Mouse (Mus musculus): ENCODE measurements at regions not wholly inside any gene's neighbourhood (a gene's known extent, or its start where the extent isn't known, plus 50 kb on each side); places are given as distances from the start of the nearest gene placed in this dataset.

DNA sequence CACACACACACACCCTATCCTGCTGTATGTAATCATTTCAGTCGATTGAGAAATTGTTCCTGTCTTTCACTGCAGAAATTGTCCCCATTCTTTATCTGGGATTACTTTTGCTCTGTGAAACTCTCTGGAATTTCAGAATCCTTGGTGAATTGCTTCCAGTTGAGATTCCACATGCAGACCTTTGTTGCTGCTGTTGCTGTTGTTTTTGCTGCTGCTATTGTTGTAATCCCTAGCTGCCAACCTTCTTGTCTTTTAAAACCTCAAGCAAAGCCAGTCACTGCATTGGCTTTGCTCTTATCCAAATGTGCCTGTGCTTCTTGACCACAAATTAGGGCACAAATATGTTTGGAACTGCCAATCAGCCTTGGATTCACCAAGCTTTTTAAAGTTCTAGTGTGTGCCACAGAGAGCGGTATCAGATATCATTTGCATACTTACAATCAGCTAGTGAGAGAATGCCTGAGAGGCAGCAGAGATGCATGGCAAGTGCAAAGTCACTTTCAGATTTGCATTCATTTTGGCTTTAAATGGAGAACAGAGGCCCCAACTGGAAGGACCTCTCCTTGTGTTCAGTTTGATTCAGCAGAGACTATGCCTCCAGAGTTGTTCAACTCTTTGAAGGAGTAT is 1187.0 kb upstream of the Map3k7 start:
- no peaks in the 10 kb centered on the region for H3K27me3 ChIP-seq (ENCODE audit: control insufficient read depth, insufficient read depth, insufficient read length)
- no peak overlapping the region for H3K4me3 ChIP-seq (ENCODE audit: insufficient read depth, poor library complexity, severe bottlenecking)
- H3K36me3 ChIP-seq (ENCODE audit: control insufficient read depth, insufficient read depth) = no peaks in the 10 kb centered on the region
- H3K79me3 ChIP-seq (ENCODE audit: low read depth) = no peaks in the 10 kb centered on the region
- H3K79me2 ChIP-seq (ENCODE audit: control insufficient read depth, insufficient read depth) = no peaks in the 10 kb centered on the region
- H3ac ChIP-seq (ENCODE audit: control insufficient read depth, insufficient read length, low read depth) = no peak overlapping the region
- no peak for TF ChIP-seq CEBPB (IDR thresholded peaks at IDR 0.05; ENCODE audit: low read depth)
- TF ChIP-seq MYOD1 (IDR thresholded peaks at IDR 0.05; ENCODE audit: control insufficient read depth, insufficient read length, low read depth) = no peak
- TF ChIP-seq MAX (IDR thresholded peaks at IDR 0.05) = no peak
- no peak for TF ChIP-seq CTCF (IDR thresholded peaks at IDR 0.05; ENCODE audit: control insufficient read depth, insufficient read depth, insufficient read length)
- no peak for TF ChIP-seq USF1 (IDR thresholded peaks at IDR 0.05; ENCODE audit: low read depth)
- TF ChIP-seq FOSL1 (IDR thresholded peaks at IDR 0.05; ENCODE audit: insufficient read depth, low read length, poor library complexity, severe bottlenecking) = no peak
- TF ChIP-seq MYOG (IDR thresholded peaks at IDR 0.05; ENCODE audit: control insufficient read depth, extremely low read depth, insufficient read length) = no peak

GRCm38 (mm10) chr4:30781649-30782048 is 1182.2 kb upstream of the Map3k7 start:
- H3K79me2 ChIP-seq (ENCODE audit: control insufficient read depth, insufficient read depth) = no peaks in the 10 kb centered on the region
- no peaks in the 10 kb centered on the region for H3K36me3 ChIP-seq (ENCODE audit: control insufficient read depth, insufficient read depth)
- H3K4me3 ChIP-seq (ENCODE audit: insufficient read depth, poor library complexity, severe bottlenecking) = no peak overlapping the region
- H3K79me3 ChIP-seq (ENCODE audit: low read depth) = no peaks in the 10 kb centered on the region
- no peak overlapping the region for H3ac ChIP-seq (ENCODE audit: control insufficient read depth, insufficient read length, low read depth)
- no peaks in the 10 kb centered on the region for H3K27me3 ChIP-seq (ENCODE audit: control insufficient read depth, insufficient read depth, insufficient read length)
- TF ChIP-seq CEBPB (IDR thresholded peaks at IDR 0.05; ENCODE audit: low read depth) = no peak
- TF ChIP-seq MYOG (IDR thresholded peaks at IDR 0.05; ENCODE audit: control insufficient read depth, extremely low read depth, insufficient read length) = no peak
- no peak for TF ChIP-seq USF1 (IDR thresholded peaks at IDR 0.05; ENCODE audit: low read depth)
- no peak for TF ChIP-seq FOSL1 (IDR thresholded peaks at IDR 0.05; ENCODE audit: insufficient read depth, low read length, poor library complexity, severe bottlenecking)
- no peak for TF ChIP-seq CTCF (IDR thresholded peaks at IDR 0.05; ENCODE audit: control insufficient read depth, insufficient read depth, insufficient read length)
- TF ChIP-seq MAX (IDR thresholded peaks at IDR 0.05) = no peak
- no peak for TF ChIP-seq MYOD1 (IDR thresholded peaks at IDR 0.05; ENCODE audit: control insufficient read depth, insufficient read length, low read depth)

GRCm38 (mm10) chr4:30789976-30790657 is 1173.8 kb upstream of the Map3k7 start:
- Histone ChIP-seq H3K4me3 (ENCODE audit: insufficient read depth, poor library complexity, severe bottlenecking) (no peak overlapping the region), H3ac (ENCODE audit: control insufficient read depth, insufficient read length, low read depth) (no peak overlapping the region), H3K27me3 (ENCODE audit: control insufficient read depth, insufficient read depth, insufficient read length) (no peaks in the 10 kb centered on the region), H3K79me3 (ENCODE audit: low read depth) (no peaks in the 10 kb centered on the region), H3K79me2 (ENCODE audit: control insufficient read depth, insufficient read depth) (no peaks in the 10 kb centered on the region), H3K36me3 (ENCODE audit: control insufficient read depth, insufficient read depth) (no peaks in the 10 kb centered on the region)
- no peak for TF ChIP-seq MYOD1 (IDR thresholded peaks at IDR 0.05; ENCODE audit: control insufficient read depth, insufficient read length, low read depth)
- TF ChIP-seq CTCF (IDR thresholded peaks at IDR 0.05; ENCODE audit: control insufficient read depth, insufficient read depth, insufficient read length) = no peak
- TF ChIP-seq USF1 (IDR thresholded peaks at IDR 0.05; ENCODE audit: low read depth) = no peak
- no peak for TF ChIP-seq CEBPB (IDR thresholded peaks at IDR 0.05; ENCODE audit: low read depth)
- TF ChIP-seq MAX (IDR thresholded peaks at IDR 0.05) = no peak
- TF ChIP-seq FOSL1 (IDR thresholded peaks at IDR 0.05; ENCODE audit: insufficient read depth, low read length, poor library complexity, severe bottlenecking) = no peak
- no peak for TF ChIP-seq MYOG (IDR thresholded peaks at IDR 0.05; ENCODE audit: control insufficient read depth, extremely low read depth, insufficient read length)

DNA sequence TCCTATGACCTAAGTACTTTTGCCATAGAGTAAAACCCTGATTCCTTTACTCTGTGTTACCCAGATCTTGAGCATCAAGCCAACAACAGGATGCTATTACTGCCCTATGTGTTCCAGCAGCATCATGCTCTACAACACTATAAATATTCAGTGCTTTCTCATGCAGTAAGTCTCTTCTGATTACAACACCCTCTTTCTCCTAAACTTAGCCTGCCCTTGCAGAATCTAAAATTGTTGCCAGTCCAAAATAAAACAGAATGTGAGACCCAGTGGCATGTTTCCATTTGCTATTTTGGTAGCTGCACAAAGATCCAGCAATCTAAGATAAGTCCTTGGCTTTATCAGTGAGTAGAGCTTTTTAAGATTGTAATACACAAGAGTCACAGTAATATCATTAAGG is 1154.1 kb upstream of the Map3k7 start:
- TF ChIP-seq MYOD1 (IDR thresholded peaks at IDR 0.05; ENCODE audit: control insufficient read depth, insufficient read length, low read depth) = no peak
- no peak for TF ChIP-seq MAX (IDR thresholded peaks at IDR 0.05)
- no peak for TF ChIP-seq MYOG (IDR thresholded peaks at IDR 0.05; ENCODE audit: control insufficient read depth, extremely low read depth, insufficient read length)
- no peak for TF ChIP-seq USF1 (IDR thresholded peaks at IDR 0.05; ENCODE audit: low read depth)
- no peak for TF ChIP-seq CTCF (IDR thresholded peaks at IDR 0.05; ENCODE audit: control insufficient read depth, insufficient read depth, insufficient read length)
- TF ChIP-seq FOSL1 (IDR thresholded peaks at IDR 0.05; ENCODE audit: insufficient read depth, low read length, poor library complexity, severe bottlenecking) = no peak
- no peak for TF ChIP-seq CEBPB (IDR thresholded peaks at IDR 0.05; ENCODE audit: low read depth)
- H3K79me3 ChIP-seq (ENCODE audit: low read depth) = no peaks in the 10 kb centered on the region
- H3K4me3 ChIP-seq (ENCODE audit: insufficient read depth, poor library complexity, severe bottlenecking) = no peak overlapping the region
- no peaks in the 10 kb centered on the region for H3K79me2 ChIP-seq (ENCODE audit: control insufficient read depth, insufficient read depth)
- H3ac ChIP-seq (ENCODE audit: control insufficient read depth, insufficient read length, low read depth) = no peak overlapping the region
- H3K27me3 ChIP-seq (ENCODE audit: control insufficient read depth, insufficient read depth, insufficient read length) = no peaks in the 10 kb centered on the region
- no peaks in the 10 kb centered on the region for H3K36me3 ChIP-seq (ENCODE audit: control insufficient read depth, insufficient read depth)

DNA sequence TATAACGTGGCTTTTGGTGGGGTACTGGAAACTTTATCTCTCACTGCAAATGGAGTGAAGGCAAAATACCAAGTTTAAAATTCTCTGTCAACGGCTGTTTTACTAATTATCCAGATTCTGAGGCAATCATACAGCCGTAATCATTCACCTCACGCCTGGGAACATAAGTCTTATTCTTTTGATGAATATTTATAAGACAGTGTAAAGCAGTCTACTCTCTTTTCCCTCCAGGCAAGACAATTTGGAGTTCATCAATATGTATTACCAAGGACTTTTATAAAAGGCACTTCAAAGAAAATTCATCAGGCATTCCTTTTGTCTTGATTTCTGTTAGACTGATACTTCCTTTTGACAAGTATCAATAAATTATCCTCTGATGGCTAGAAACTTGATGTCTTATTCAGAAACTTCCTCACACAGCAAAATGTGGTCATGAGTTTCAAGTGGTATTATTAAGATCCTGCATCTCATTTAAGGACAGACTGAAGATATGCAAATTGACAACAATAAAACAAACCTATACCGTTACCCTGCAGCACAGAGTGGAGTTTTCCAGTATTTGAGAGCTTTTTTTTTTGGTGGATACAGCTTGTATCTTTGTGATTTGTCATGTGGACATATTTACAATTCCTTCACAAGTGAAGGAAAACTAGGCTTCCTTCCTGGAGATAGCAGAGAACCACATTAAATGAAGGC is 1108.4 kb upstream of the Map3k7 start:
- H3K4me3 ChIP-seq (ENCODE audit: insufficient read depth, poor library complexity, severe bottlenecking) = no peak overlapping the region
- no peaks in the 10 kb centered on the region for H3K36me3 ChIP-seq (ENCODE audit: control insufficient read depth, insufficient read depth)
- no peak overlapping the region for H3ac ChIP-seq (ENCODE audit: control insufficient read depth, insufficient read length, low read depth)
- H3K79me2 ChIP-seq (ENCODE audit: control insufficient read depth, insufficient read depth) = no peaks in the 10 kb centered on the region
- no peak for TF ChIP-seq CTCF (IDR thresholded peaks at IDR 0.05; ENCODE audit: control insufficient read depth, insufficient read depth, insufficient read length)
- no peak for TF ChIP-seq USF1 (IDR thresholded peaks at IDR 0.05; ENCODE audit: low read depth)
- no peak for TF ChIP-seq CEBPB (IDR thresholded peaks at IDR 0.05; ENCODE audit: low read depth)
- TF ChIP-seq MYOD1 (IDR thresholded peaks at IDR 0.05; ENCODE audit: control insufficient read depth, insufficient read length, low read depth) = no peak
- no peak for TF ChIP-seq MYOG (IDR thresholded peaks at IDR 0.05; ENCODE audit: control insufficient read depth, extremely low read depth, insufficient read length)
- TF ChIP-seq FOSL1 (IDR thresholded peaks at IDR 0.05; ENCODE audit: insufficient read depth, low read length, poor library complexity, severe bottlenecking) = no peak
- no peak for TF ChIP-seq MAX (IDR thresholded peaks at IDR 0.05)
- no peaks in the 10 kb centered on the region for H3K27me3 ChIP-seq (ENCODE audit: control insufficient read depth, insufficient read depth, insufficient read length)
- no peaks in the 10 kb centered on the region for H3K79me3 ChIP-seq (ENCODE audit: low read depth)

Measured in C2C12 (cell line).